Mouse (Mus musculus): ENCODE measurements at regions not wholly inside any gene's neighbourhood (a gene's known extent, or its start where the extent isn't known, plus 50 kb on each side); places are given as distances from the start of the nearest gene placed in this dataset.

- no peak for DNase-seq (ENCODE audit: low read depth)
These were observed 206.6 kb upstream of the Hnrnpa3 start for GRCm38 (mm10) chr2:75452274-75453148.

GRCm38 (mm10) chr2:75455481-75455880 is 203.6 kb upstream of the Hnrnpa3 start:
- DNase-seq (ENCODE audit: low read depth), result no peak

GRCm38 (mm10) chr2:75456272-75456671 is 202.8 kb upstream of the Hnrnpa3 start:
- no peak for DNase-seq (ENCODE audit: low read depth)

GRCm38 (mm10) chr2:75457423-75457822 is 201.6 kb upstream of the Hnrnpa3 start:
- no peak for DNase-seq (ENCODE audit: low read depth)

GRCm38 (mm10) chr2:75458898-75459297 is 200.2 kb upstream of the Hnrnpa3 start:
- no peak for DNase-seq (ENCODE audit: low read depth)

GRCm38 (mm10) chr2:75460419-75460818 is 198.6 kb upstream of the Hnrnpa3 start:
- no peak for DNase-seq (ENCODE audit: low read depth)

GRCm38 (mm10) chr2:75461019-75461418 is 198.0 kb upstream of the Hnrnpa3 start:
- no peak for DNase-seq (ENCODE audit: low read depth)

GRCm38 (mm10) chr2:75461421-75461991 is 197.6 kb upstream of the Hnrnpa3 start:
- no peak for DNase-seq (ENCODE audit: low read depth)

- DNase-seq (ENCODE audit: low read depth), result no peak
These were observed 196.9 kb upstream of the Hnrnpa3 start for GRCm38 (mm10) chr2:75462030-75462671.

GRCm38 (mm10) chr2:75463091-75463490 is 196.0 kb upstream of the Hnrnpa3 start:
- DNase-seq (ENCODE audit: low read depth), result no peak

- no peak for DNase-seq (ENCODE audit: low read depth)
These were observed 194.6 kb upstream of the Hnrnpa3 start for GRCm38 (mm10) chr2:75464429-75464828.

GRCm38 (mm10) chr2:75468851-75469250 is 190.2 kb upstream of the Hnrnpa3 start:
- DNase-seq (ENCODE audit: low read depth), result no peak

- no peak for DNase-seq (ENCODE audit: low read depth)
These were observed 188.9 kb upstream of the Hnrnpa3 start for GRCm38 (mm10) chr2:75469958-75470687.

GRCm38 (mm10) chr2:75470688-75471054 is 188.4 kb upstream of the Hnrnpa3 start:
- DNase-seq (ENCODE audit: low read depth), result no peak

- no peak for DNase-seq (ENCODE audit: low read depth)
These were observed 186.6 kb upstream of the Hnrnpa3 start for GRCm38 (mm10) chr2:75472489-75472888.

- DNase-seq (ENCODE audit: low read depth), result no peak
These were observed 184.6 kb upstream of the Hnrnpa3 start for GRCm38 (mm10) chr2:75474509-75474908.

- no peak for DNase-seq (ENCODE audit: low read depth)
These were observed 182.7 kb upstream of the Hnrnpa3 start for GRCm38 (mm10) chr2:75476350-75476749.

- no peak for DNase-seq (ENCODE audit: low read depth)
These were observed 182.0 kb upstream of the Hnrnpa3 start for GRCm38 (mm10) chr2:75477076-75477475.

GRCm38 (mm10) chr2:75479546-75479945 is 179.5 kb upstream of the Hnrnpa3 start:
- no peak for DNase-seq (ENCODE audit: low read depth)

GRCm38 (mm10) chr2:75481863-75482262 is 177.2 kb upstream of the Hnrnpa3 start:
- DNase-seq (ENCODE audit: low read depth), result no peak

GRCm38 (mm10) chr2:75482484-75482883 is 176.6 kb upstream of the Hnrnpa3 start:
- DNase-seq (ENCODE audit: low read depth), result no peak

- no peak for DNase-seq (ENCODE audit: low read depth)
These were observed 174.1 kb upstream of the Hnrnpa3 start for GRCm38 (mm10) chr2:75484951-75485350.

Data from gonadal fat pad, adult 2 months (tissue).